Mouse (Mus musculus) Muller cell, postnatal 12 days (primary cell): Measurements from ENCODE around the gene Prkca.
A peak's percentile ranks its signal among the peaks of the same experiment; 100 is the strongest.

Experiments used
- DNase-seq: peaks from one replicate; pipeline ENCODE4 v3.0.0-alpha.2; 2015; ENCODE audit errors: inconsistent ontology term

Gene Prkca

DNA sequence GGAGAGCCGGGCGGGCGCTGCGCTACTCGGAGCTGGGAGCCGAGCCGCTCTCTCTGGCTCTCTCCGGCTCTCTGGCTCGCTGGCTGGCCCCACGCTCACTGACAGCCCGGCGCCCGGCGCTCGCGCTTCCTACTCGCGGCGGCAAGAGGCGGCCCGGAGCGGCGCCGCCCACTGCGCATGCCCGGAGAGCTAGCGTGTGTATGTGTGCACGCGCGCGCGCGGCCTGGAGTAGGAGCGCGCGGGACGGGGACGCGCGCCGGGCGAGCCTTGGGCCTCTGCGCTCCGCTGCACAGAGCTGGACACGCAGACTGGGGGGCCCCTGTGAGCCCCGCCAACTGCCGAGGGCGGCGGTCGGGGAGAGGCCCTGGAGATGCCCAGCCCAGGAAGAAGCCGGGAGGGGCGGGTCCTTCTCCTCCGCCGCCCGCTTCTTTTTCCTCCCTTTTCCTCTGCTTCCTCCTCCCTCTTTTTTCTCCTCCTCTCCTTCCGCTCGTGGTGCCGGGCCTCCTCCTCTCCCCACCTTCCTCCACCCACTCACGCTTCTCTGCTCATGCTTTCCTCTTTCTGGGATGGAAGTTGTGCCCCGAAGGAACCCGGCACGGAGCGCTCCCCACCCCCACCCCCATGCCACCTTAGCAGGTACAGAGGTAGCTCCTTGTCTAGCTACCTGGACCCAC lies at the start of gene Prkca:
Prkca (minus strand) TSS at position 140 of the 674 bp plus-strand sequence.
- DNase-seq = peak; percentile 97

DNA sequence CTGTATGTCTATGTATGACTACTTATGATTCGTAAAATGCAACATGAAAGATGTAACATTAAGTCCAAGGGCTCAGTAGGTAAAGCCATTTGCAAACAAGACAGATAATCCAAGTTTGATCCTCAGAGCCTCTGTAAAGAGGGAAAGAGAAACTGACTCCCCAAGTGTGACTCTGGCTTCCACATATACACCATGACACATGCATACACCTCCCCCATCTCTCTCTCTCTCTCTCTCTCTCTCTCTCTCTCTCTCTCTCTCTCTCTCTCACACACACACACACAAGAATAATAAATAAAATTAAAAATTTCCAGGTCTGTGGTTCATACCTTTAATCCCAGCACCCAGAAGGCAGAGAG lies 41.9 kb upstream of the Prkca start:
- no peak for DNase-seq

DNA sequence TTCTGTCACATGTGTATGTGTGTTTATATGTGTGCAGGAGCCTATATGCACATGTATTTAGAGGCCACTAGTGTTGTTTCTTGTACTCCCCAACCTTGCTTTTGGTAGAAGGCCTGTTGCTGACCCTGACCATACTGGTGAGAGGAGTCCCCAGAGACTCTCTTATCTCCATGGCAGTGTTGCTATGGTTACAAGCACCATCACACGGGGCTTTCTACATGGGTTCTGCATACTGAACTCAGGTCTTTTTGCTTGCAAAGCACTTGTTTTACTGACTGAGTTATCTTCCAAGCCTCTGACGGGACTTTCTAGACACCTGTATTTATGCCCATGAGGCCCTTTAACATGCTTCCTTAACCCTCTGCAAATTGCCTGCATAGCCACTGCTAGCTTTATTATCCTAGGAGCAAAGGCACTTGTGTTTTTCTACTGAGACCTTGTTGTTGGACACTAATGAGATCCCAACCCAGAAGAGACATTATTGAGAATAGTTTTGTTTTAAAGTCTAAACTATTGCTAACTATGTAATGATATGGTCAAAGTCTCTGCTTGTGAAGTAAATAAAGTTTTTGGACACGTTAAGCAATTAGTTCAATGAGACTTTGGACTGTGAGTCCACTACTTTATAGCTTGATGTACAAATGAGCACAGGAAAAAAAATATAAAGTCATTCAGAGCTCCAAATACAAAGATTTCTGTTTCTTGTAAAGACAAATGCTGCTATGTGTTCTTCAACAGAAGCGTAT lies 41.4 kb upstream of the Prkca start:
- no peak for DNase-seq

DNA sequence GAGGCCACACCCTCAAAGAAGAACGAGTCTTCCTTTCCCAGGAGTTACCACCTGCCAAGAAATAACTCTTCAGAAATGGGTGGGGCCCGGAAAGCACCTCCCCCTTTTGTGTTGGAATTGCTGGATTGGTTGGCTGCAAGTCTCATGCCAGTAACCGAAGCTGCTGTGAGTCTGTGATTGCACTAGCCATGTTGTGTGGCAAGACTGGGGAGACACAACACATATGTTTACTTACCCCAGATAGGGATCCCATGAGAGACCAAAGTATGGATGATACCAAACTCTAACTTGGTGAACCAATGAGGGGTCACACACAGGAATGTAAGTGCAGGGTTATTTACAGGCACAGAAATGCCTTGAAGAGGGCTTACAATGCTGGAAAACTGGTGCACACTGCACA lies 38.9 kb upstream of the Prkca start:
- DNase-seq = no peak

DNA sequence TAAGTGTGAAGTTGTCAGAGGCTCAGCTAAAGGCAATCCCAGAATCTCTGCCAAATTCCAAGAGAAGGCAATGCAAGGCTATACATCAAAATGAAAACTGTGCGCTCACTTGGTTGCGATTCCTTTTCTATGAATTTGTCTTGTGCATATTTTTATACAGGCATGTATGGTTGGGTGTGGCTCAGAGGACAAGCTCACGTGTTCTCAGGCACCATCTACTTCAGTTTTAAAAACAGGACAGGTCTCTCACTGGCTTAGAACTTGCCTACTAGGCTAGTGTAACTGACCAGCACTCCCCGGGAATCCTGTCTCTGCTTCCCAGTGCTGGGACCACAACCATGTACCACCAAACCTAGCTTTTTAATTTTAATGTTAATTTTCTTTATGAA lies 34.6 kb upstream of the Prkca start:
- DNase-seq = no peak

GRCm38 (mm10) chr11:108377680-108378362 lies 34.1 kb upstream of the Prkca start:
- DNase-seq = peak; percentile 75

DNA sequence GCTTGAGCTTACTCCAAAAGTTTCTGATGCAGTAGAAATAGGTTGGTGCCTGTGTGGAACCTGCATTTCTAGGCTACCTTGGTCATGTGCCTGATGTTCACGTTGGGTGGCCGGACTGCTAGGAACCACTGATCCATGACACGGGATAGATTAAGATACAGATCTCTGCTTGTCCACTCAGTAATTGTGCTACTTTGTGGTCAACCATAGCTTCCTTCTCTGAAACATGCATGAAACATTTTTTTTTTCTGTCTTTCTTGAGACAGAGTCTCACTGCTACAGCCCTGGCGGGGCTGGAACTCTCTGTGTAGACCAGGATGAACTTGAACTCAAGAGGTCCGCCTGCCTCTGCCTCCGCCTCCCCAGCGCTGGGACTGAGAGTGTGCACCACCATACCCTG lies 33.1 kb upstream of the Prkca start:
- no peak for DNase-seq

GRCm38 (mm10) chr11:108367046-108367445 lies 23.3 kb upstream of the Prkca start:
- DNase-seq = peak; percentile 22

DNA sequence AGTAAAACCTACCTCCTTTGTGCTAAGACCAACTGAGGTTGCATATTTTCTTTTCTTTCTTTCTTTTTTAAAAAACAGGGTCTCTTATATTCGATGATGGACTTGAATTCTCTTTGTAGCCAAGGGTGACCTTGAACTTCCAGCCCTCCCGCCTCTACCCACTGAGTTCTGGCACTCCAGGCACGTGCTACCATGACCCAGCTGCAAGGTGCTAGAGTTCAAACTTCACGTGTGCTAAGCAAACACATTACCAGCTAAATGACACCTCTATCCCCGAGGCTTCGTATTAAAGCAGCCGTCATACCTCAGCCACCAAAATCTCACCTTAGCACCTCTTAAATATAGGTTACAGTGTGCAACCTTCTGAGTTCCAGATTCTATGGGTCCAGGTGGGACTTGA lies 21.9 kb upstream of the Prkca start:
- DNase-seq = no peak

GRCm38 (mm10) chr11:108364945-108365589 lies 21.3 kb upstream of the Prkca start:
- peak; percentile 83 for DNase-seq

- no peak for DNase-seq
Measured at GRCm38 (mm10) chr11:108363991-108364390, 20.3 kb upstream of the Prkca start.

GRCm38 (mm10) chr11:108362965-108363364 lies 19.2 kb upstream of the Prkca start:
- DNase-seq = no peak

DNA sequence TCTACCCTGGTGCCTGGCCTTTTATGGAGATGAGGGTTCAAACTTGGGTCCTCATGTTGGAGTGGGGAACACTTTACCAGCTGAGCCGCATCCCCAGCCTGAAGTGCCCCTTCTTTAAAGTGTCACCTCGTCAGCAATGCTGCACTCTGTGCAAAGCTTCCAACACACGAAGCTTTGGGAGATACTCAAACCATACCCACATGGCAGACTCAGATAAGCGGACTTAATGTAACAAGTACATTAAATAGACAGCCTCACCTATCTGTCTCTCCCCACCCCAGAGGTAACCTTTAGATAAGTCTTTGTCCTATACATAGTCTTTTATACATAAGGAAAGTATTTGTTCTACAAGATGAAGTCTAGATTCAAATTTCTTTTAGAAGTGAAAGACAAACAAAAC lies 17.3 kb upstream of the Prkca start:
- DNase-seq = no peak

DNA sequence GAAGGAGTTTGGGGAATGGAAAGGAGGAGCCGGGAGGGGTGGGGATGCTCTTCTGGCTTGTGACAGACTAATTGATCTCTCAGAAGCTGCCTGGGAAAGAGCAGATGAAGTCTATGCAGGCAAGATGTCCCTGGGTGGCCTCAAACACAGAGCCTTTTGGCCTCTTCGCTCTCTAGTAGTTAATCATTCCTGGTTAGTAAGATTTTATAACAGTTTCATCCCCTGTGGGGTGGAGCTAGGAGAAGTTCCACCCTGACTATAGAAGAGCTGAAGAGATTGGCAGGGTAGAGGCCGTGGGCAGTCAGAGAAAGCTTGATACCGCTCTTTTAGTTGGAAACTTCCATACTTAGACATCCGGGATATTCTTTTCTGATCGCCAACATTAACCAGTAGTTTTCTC lies 15.2 kb upstream of the Prkca start:
- no peak for DNase-seq

DNA sequence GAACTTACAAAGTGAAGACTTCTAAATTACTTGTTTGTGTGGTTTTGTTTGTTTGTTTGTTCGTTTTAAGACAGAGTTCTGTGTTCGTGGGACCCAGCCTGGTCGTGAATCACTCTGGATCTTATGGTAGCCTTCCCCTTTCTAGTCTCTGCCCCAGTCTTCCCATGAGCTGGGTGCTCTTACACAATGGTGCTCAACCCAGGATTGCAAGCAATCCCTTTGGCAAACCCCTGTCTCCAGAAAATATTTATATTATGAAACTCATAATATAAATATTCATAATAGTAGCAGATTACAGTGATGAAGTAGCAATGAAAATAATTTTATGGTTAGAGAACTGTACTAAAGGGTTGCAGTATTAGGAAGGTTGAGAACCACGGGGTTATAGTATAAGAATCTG lies 12.3 kb upstream of the Prkca start:
- no peak for DNase-seq

DNA sequence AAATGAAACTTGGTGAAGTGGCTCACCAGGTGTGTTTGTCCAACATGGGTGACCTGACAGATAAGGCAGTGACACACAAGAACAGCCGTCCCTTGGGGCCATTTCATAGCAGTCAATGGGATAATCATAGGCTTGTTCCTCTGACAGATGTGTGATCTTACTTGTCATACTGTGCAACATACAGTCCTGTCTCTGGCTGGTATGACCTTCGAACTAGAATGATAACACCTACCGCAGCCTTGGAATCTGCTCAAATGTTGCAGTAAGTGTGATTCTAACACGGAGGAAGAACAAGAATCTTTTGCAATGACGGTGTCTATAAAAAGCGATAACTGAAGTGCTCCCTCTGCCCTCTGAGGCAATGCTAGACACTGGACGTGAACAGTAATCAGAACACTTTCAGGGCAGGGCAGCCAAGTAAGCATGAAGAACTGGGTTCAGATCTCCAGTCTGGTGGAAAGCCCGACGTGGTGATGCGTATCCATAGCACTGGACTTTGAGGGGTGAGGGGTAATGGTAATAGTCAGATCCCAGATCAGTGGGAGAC lies 9.2 kb upstream of the Prkca start:
- DNase-seq = no peak

- no peak for DNase-seq
Measured at GRCm38 (mm10) chr11:108350799-108351198, 7.1 kb upstream of the Prkca start.

GRCm38 (mm10) chr11:108345321-108345720 lies 1.6 kb upstream of the Prkca start:
- no peak for DNase-seq

GRCm38 (mm10) chr11:108344759-108345158 lies 1.0 kb upstream of the Prkca start:
- DNase-seq = no peak

DNA sequence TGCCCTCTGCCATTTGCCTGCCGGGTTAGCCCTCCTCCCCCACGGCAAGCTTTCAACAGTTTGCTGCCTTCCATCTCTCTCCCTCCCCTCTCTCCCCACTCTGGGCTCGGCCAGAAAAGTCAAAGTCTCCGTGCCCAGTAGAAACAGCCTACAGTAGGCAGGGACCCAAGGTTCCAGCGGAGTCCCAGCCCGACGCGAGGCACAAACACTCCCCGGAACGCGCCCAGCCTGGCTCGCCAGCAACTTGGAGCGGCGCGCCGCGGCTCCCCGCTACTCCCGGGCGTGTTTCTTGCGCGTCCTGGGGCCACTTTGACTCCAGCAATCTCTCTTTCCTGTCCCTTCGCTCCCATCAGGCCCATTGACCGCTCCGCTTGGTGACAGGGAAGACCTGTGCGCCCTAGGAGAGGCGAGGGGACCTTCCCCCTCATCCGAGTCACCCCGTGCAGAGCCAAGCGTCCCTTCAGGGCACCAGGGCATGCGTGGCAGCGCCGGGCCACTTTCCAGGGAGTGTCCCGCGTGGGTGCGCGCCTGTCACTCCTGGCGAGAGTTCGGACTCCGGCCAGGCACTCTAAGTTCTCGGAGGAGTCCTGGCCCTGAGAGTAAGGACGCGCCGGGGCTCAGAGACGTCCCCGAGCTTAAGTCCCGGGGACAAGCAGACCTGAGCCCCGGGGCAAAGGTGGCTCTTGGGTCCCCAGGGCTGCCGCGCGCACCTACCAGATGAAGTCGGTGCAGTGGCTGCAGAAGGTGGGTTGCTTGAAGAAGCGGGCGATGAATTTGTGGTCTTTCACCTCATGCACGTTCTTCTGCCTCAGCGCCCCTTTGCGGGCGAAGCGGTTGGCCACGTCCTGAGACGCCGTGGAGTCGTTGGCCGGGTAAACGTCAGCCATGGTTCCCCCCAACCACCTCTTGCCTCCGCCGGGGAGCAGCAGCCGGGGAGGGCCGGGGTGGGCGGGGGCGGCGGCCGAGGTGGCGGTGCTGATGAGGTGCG lies 653 bp downstream of the Prkca start, which contains the start of gene Apoh:
Apoh (plus strand) TSS at position 574 of the 988 bp plus-strand sequence.
- peak; percentile 75 for DNase-seq

- no peak for DNase-seq
Measured at GRCm38 (mm10) chr11:108341783-108342182, 1.9 kb downstream of the Prkca start.
